Mouse (Mus musculus) layer of hippocampus, postnatal 14 days (tissue): ENCODE measurements around the gene Amy2a2. TPM values are rescaled to one million over a fixed set of nuclear protein-coding genes. Genes with fewer than 3 reads are reported as not detected.
"Not testable (repeated sequence)": the region's sequence is repeated elsewhere in the genome, so short reads cannot be mapped to it uniquely, and the experiment has no call there.

Experiments used
- DNase-seq, 2 experiments: peaks; one replicate each; pipeline ENCODE4 v3.0.0; 2021 to 2022; ENCODE audit warnings: low spot score in 2 of 2, mixed read lengths in 1 of 2
- long read RNA-seq, 2 experiments: library from polyadenylated mRNA; stranded (forward); transcript quantifications; one replicate each; pipeline ENCODE4 v2.0.0; 2021
- total RNA-seq, 2 experiments: library from RNA; stranded (reverse); gene quantifications; 2 replicates each; pipeline ENCODE4 v1.2.3; 2021

The Amy2a2 gene
- total RNA-seq: not detected
- long read RNA-seq, experiment 1: 0 reads
- long read RNA-seq, experiment 2: 0 reads

- DNase-seq: not testable (repeated sequence)
Observed at GRCm38 (mm10) chr3:113356558-113356957, at the start of gene Amy2a2. Gene Amy2a2, minus strand, starts transcription at chr3:113356658.

GRCm38 (mm10) chr3:113345484-113345883 is 11.0 kb downstream of the Amy2a2 start:
- not testable (repeated sequence) for DNase-seq

GRCm38 (mm10) chr3:113323952-113324351 is 32.5 kb downstream of the Amy2a2 start, which contains the start of gene Amy2a3:
Gene Amy2a3, minus strand, starts transcription at chr3:113324052.
- not testable (repeated sequence) for DNase-seq

- not testable (repeated sequence) for DNase-seq
Observed at GRCm38 (mm10) chr3:113312937-113313336, 43.5 kb downstream of the Amy2a2 start.

Other genes with a start within 250 kb of the Amy2a2 start
- gene Amy2a5, start 97.8 kb downstream of the Amy2a2 start, total RNA-seq: under 1 TPM in 1 of 2 experiments, not detected in 1; 0.17 TPM
- gene Amy2a4, start 65.2 kb downstream of the Amy2a2 start, total RNA-seq: not detected
- not detected for gene Amy2a3, start 32.6 kb downstream of the Amy2a2 start, total RNA-seq
- not detected for gene Amy2a1, start 175.8 kb upstream of the Amy2a2 start, total RNA-seq